Mouse (Mus musculus) cerebellum, postnatal 14 days (tissue): ENCODE measurements at regions not wholly inside any gene's neighbourhood (a gene's known extent, or its start where the extent isn't known, plus 50 kb on each side); places are given as distances from the start of the nearest gene placed in this dataset.
A peak's percentile ranks its signal among the peaks of the same experiment; 100 is the strongest.

Experiments used
- DNase-seq, 2 experiments: peaks; one replicate each; pipeline ENCODE4 v3.0.0; 2021; ENCODE audit warnings: mixed read lengths in 2 of 2

DNA sequence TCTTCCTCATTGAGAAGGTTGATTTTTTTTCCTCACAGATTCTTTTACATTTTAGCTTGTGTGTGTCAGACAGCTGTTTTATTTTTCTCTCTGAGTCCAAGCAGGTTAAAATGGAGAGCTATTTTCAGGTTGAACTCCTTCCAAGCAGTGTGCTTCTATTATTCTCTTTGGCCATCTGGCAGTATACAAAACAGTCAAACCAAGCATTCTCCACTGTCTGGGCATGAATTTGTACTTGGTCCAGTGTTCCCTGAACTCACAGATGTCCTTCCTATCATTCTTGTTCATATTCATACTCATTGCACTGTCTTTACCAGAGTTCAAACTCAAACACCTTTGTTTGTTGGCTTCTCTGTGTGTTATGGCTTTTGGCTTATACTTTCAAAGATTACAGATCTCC lies 264.9 kb downstream of the Tex13c1 start:
- peak in 1 of 2 experiments; percentile 13 for DNase-seq

DNA sequence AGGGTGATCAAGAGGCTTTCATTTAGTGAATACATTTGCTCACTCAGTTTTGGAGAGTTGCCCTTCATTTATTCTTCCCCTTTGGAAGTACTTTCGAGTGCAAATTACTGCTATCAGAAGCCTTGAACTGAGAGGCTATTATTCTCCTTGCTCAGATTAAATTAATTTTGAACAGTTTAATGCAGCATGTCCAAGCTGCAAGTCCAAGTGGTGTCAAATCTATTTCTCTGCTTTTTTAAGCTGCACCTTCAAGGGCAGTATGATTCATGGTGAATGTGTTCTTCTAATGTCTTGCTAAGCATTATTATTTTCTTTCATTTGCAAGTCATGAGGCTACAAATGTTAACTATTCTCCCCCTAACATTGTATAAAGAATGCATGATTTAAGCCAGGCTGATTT lies 293.9 kb downstream of the Tex13c1 start:
- DNase-seq = no peak
